Mouse (Mus musculus): Measurements from ENCODE around the gene Sh3pxd2a. TPM values are rescaled to one million over a fixed set of nuclear protein-coding genes. Genes with fewer than 3 reads are reported as not detected.

Gene Sh3pxd2a
- polyA plus RNA-seq, 1 experiment from 2014 or later, result 7.1 TPM

DNA sequence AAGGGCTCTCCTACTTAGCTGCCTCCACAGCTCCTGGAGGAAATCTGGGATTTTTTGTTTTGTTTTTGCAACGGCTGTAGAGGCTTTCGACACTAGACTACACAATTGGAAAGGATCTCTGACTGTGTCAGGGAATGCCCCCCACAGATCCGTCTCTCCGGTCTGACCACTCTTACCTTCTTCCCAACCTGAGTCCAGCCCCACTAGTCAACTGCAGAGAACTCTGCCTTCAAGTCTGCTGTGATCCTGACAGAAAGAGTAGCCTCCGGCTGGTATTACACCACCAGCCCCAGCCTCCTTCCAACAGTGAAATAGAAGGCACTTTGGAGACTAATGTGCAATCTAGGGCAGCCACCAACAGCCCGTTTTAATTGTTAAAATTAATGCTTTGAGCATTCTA lies 1.5 kb downstream of the Sh3pxd2a start:
- Histone ChIP-seq H3K4me1 (peaks cover 55% of the 10 kb centered on the region), H3K4me3 (peak overlapping the region; percentile 72), H3K36me3 (no peaks in the 10 kb centered on the region), H3K9me3 (no peaks in the 10 kb centered on the region), H3K4me2 (peak overlapping the region; percentile 80), H3K27me3 (no peaks in the 10 kb centered on the region), H3K27ac (peak overlapping the region; percentile 84; the same call in 1 of the 2 replicates), H3K9ac (peak overlapping the region; percentile 77)
- 7% methylated on average over 6 of the region's 6 CpGs for WGBS
- no peak for ATAC-seq (ENCODE audit: borderline replicate concordance, extremely low read depth, low FRiP score, low TSS enrichment)

DNA sequence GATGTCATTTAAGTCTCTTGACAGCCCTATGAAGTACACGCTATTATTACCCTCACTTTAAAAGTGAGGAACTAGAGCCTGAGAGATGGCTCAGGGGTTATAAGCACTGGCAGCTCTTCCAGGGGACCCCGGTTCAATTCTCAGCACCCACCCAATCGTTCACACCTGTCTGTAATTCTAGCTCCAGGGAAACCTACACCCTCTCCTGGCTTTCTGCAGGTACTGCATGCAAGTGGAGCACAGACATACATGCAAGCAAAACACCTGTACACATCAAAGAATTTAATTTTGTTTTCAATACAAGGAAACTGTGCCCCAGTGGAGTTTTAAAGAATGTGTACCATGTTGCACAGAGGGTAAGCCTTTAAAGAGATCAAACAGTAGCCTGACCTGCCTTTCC lies 2.4 kb downstream of the Sh3pxd2a start:
- H3K4me3 ChIP-seq, result no peak overlapping the region
- no peaks in the 10 kb centered on the region for H3K27me3 ChIP-seq
- no peak overlapping the region for H3K9ac ChIP-seq
- H3K9me3 ChIP-seq, result no peaks in the 10 kb centered on the region
- no peak for ATAC-seq (ENCODE audit: borderline replicate concordance, extremely low read depth, low FRiP score, low TSS enrichment)
- no peaks in the 10 kb centered on the region for H3K36me3 ChIP-seq
- peaks cover 60% of the 10 kb centered on the region for H3K4me1 ChIP-seq
- WGBS, result 72% methylated on average over 3 of the region's 3 CpGs
- H3K4me2 ChIP-seq, result no peak overlapping the region
- no peak overlapping the region for H3K27ac ChIP-seq

DNA sequence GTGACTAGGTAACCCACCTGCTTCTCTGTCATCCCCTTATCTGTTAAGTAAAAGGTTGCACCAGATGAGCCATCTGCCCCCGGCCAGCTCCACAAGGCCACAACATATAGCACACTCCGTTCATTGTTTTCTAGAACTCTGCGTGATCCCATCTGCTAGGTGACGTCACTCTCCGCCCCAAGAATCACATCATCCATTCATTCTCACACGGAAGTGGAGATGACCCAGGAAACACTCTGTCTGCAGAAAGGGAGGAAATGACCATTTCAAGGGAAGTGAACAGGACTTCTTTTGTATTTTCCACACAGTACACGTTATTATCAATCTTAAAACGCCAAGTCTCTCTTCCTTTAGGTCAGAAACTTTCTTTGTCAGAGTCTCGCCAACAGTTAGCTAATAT lies 2.8 kb downstream of the Sh3pxd2a start:
- Histone ChIP-seq H3K36me3 (no peaks in the 10 kb centered on the region), H3K4me2 (no peak overlapping the region; the same call in 1 of the 2 replicates), H3K4me1 (peaks cover 60% of the 10 kb centered on the region), H3K27me3 (no peaks in the 10 kb centered on the region), H3K4me3 (no peak overlapping the region), H3K27ac (no peak overlapping the region), H3K9me3 (no peaks in the 10 kb centered on the region), H3K9ac (no peak overlapping the region)
- no peak for ATAC-seq (ENCODE audit: borderline replicate concordance, extremely low read depth, low FRiP score, low TSS enrichment)
- 40% methylated on average over 9 of the region's 9 CpGs for WGBS

DNA sequence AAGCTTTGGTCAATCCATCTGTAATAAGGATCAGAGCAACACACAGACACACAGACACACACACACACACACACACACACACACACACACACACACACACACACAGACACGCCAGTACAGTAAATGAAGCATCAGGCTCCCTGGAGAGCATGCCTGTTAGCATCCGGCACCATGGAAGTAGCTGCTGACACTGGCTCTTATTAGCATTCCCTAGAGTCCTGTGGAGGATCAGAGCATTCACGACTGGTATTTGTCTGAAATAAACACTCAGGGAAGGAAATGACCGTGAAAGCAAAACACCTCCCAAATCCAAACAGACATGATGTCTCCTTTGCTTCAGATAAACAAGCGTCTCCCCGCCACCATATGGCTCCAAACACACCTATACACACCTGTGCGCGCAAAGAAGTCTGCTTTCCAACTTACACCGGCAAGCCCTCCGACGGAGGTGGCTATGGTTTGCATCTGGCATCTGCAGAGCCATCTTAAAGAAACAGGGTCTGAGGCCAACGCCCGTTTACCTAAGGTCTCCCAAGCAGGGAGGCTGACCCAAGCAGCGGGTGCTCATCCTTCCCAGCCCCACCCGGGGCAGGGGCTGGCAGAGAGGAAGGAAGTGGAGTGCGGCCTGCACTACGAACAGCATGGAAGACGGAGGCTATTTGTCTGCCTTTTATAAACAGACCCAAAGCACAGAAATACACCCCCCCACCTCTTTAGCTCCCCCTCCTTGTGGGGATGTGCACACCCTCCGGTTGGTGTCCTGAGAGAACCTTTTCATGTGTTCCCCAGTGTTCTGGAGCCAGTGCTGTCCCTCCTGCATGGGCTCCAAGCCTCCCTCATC lies 3.9 kb downstream of the Sh3pxd2a start:
- H3K27ac ChIP-seq, result 0 out of 2 replicates have a peak overlapping the region, but pooled peaks have one; percentile 20
- 37% methylated on average over 19 of the region's 19 CpGs for WGBS
- peak overlapping the region; percentile 22; the same call in 1 of the 2 replicates for H3K4me2 ChIP-seq
- no peaks in the 10 kb centered on the region for H3K36me3 ChIP-seq
- no peak overlapping the region for H3K9ac ChIP-seq
- no peak overlapping the region for H3K4me3 ChIP-seq
- no peaks in the 10 kb centered on the region for H3K27me3 ChIP-seq
- H3K9me3 ChIP-seq, result no peaks in the 10 kb centered on the region
- ATAC-seq (ENCODE audit: borderline replicate concordance, extremely low read depth, low FRiP score, low TSS enrichment), result no peak
- H3K4me1 ChIP-seq, result peaks cover 62% of the 10 kb centered on the region

DNA sequence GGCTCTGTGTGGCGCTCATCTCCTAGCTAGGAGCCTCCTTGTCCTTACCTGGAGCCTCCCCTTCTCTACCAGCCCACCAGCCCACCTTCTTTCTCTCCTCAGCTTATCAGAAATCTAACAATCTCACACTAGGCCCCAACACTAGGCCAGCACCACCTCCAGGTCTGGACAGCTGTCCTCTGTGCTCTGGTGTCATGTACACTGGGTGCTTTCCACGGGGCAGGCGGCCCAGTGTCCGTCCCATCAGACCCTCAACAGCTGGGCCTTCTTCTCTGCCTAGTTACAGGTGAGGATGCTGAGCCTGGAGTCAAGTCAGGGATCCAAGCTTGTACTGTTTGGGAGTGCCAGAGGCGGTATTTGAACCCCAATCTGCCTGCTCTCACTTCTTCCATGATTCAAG lies 5.0 kb downstream of the Sh3pxd2a start:
- Histone ChIP-seq H3K9ac (no peak overlapping the region), H3K9me3 (no peaks in the 10 kb centered on the region), H3K27ac (no peak overlapping the region), H3K4me1 (peaks cover 67% of the 10 kb centered on the region), H3K36me3 (no peaks in the 10 kb centered on the region), H3K4me2 (no peak overlapping the region), H3K4me3 (no peak overlapping the region), H3K27me3 (no peaks in the 10 kb centered on the region)
- no peak for ATAC-seq (ENCODE audit: borderline replicate concordance, extremely low read depth, low FRiP score, low TSS enrichment)
- WGBS, result 89% methylated on average over 5 of the region's 5 CpGs

DNA sequence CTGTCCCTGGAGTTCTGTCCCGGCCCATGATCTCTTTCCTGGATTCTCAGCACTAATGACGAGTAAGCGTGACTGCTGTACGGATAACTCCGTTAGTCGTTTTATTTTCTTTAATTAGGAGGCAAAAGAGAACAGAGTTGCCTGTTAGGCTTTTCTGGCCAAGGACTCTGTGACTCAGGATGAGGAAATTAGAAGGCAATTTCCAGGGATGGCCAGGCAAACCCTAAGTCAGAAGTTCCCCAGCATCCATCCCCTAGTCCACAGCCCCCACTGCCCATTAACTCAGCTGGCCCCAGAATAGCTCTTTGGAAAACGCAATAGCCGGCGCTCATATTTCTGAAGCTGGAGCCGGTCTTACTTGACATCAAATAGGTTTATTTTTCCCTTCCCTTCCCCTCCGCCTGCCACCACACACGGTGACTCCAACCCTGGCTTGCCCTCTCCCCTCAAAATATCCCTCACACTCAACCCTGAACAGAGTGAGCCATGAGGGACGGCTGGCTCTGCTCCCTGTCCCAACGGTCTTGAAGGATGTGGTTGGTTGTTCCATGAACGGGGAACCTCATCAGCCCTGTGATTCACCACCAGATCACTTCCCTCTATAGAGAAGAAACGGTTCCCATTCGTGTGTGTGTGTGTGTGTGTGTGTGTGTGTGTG lies 5.6 kb downstream of the Sh3pxd2a start:
- no peak overlapping the region for H3K4me3 ChIP-seq
- H3K36me3 ChIP-seq, result no peaks in the 10 kb centered on the region
- ATAC-seq (ENCODE audit: borderline replicate concordance, extremely low read depth, low FRiP score, low TSS enrichment), result no peak
- H3K4me2 ChIP-seq, result no peak overlapping the region
- no peak overlapping the region for H3K9ac ChIP-seq
- 41% methylated on average over 17 of the region's 17 CpGs for WGBS
- H3K27me3 ChIP-seq, result no peaks in the 10 kb centered on the region
- H3K9me3 ChIP-seq, result no peaks in the 10 kb centered on the region
- peaks cover 72% of the 10 kb centered on the region for H3K4me1 ChIP-seq
- H3K27ac ChIP-seq, result no peak overlapping the region

DNA sequence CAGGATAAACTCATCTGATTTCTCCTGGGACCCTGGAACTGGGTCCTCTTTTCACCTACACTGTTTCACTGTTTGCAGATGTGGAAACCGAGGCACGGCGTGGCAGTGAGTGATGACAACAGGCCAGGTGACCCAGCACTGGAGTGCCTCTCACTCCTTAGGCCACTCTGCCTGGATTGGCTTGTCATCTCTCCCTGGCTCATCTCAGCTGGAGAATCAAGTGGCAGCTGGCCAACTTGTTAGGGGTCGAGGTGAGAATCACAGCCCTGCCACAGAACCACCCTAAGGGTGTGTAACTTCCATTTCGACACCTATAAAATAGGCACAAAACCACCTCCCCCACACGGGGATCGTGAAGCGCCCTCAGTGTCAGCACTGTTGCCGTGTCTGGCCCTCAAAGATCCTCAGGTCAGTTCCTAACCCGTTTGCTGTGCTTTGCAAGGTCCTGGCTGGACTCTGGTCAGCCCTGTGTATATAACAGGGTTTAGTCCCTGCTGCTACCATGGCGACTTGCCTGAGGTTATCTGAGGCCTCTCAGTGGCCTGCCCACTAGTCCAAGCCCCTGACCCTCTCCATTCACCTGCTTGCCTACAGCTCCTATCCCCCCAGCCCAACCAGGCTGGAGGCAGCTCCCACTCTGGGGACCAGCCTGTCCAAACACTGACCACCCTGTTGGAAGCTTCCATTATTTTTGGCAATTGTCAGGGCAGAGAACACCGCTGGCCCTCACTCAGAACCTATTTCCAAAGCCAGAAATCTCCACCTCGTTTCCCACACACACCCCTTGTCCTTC lies 6.3 kb downstream of the Sh3pxd2a start:
- Histone ChIP-seq H3K4me2 (no peak overlapping the region), H3K9ac (no peak overlapping the region), H3K27me3 (no peaks in the 10 kb centered on the region), H3K27ac (no peak overlapping the region), H3K9me3 (no peaks in the 10 kb centered on the region), H3K4me3 (no peak overlapping the region), H3K36me3 (no peaks in the 10 kb centered on the region), H3K4me1 (peaks cover 69% of the 10 kb centered on the region)
- ATAC-seq (ENCODE audit: borderline replicate concordance, extremely low read depth, low FRiP score, low TSS enrichment), result no peak
- 49% methylated on average over 13 of the region's 13 CpGs for WGBS

DNA sequence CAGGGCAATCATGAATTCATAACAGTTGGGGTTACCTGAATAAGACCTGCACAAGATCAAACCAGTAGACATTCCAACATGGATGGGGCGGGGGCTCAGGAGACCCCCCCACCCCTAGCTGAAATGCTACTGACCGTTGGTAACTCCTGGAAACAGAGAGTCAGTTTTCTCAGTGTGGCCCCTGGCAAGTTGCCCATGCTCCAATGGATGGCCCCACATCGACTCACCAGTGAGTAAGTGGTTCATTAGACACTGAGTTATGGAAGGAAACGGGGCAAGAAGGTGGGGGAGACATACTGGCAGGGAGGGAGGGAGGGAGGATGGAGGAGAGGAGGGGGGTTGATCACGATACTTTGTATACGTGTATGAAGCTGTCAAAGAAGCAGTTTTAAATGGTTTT lies 8.2 kb downstream of the Sh3pxd2a start:
- no peak overlapping the region for H3K4me2 ChIP-seq
- H3K4me1 ChIP-seq, result peaks cover 71% of the 10 kb centered on the region
- H3K4me3 ChIP-seq, result no peak overlapping the region
- H3K9ac ChIP-seq, result no peak overlapping the region
- no peaks in the 10 kb centered on the region for H3K27me3 ChIP-seq
- WGBS, result 53% methylated on average over 6 of the region's 6 CpGs
- H3K36me3 ChIP-seq, result no peaks in the 10 kb centered on the region
- no peak for ATAC-seq (ENCODE audit: borderline replicate concordance, extremely low read depth, low FRiP score, low TSS enrichment)
- no peaks in the 10 kb centered on the region for H3K9me3 ChIP-seq
- H3K27ac ChIP-seq, result no peak overlapping the region

DNA sequence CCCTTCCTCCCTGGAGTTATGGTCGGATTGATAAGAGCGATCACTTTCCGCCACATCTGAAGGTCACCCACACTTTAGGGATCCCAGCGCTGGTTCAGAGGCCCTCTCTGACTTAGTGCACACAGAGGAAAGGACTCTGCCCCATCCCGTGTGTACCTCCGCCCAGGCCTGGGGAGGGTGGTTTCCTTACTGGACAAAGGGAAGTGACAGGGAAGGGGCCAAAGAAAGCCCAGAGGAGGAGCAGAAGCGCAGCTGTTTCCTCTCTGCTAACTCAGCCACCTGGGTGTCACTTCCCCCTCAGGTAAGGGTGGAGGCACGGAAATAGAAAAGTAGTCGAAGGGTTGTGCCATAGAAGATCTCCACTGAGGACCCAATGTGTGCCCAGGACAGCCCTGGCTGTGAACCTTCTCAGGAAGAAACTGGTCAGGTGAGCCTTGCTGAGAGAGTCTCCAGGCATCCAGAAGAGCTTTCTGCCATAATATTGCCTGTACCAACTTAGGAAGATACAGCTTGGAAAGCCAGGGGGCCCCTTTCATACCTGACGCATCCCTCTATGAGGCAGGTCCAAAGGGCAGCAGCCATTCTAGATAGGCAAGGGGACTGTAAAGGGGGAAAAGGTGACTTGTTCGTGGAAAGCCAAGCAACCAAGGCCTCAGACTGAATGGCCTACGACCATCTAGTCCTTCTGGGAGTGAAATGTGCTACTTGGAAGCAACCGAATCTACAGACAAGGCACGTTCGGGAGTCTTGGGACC lies 9.0 kb downstream of the Sh3pxd2a start:
- no peaks in the 10 kb centered on the region for H3K27me3 ChIP-seq
- no peak overlapping the region for H3K4me2 ChIP-seq
- H3K4me1 ChIP-seq, result peaks cover 71% of the 10 kb centered on the region
- no peak for ATAC-seq (ENCODE audit: borderline replicate concordance, extremely low read depth, low FRiP score, low TSS enrichment)
- H3K27ac ChIP-seq, result peak overlapping the region; percentile 18; the same call in 1 of the 2 replicates
- H3K9me3 ChIP-seq, result no peaks in the 10 kb centered on the region
- H3K36me3 ChIP-seq, result no peaks in the 10 kb centered on the region
- H3K9ac ChIP-seq, result no peak overlapping the region
- no peak overlapping the region for H3K4me3 ChIP-seq
- 73% methylated on average over 15 of the region's 15 CpGs for WGBS

DNA sequence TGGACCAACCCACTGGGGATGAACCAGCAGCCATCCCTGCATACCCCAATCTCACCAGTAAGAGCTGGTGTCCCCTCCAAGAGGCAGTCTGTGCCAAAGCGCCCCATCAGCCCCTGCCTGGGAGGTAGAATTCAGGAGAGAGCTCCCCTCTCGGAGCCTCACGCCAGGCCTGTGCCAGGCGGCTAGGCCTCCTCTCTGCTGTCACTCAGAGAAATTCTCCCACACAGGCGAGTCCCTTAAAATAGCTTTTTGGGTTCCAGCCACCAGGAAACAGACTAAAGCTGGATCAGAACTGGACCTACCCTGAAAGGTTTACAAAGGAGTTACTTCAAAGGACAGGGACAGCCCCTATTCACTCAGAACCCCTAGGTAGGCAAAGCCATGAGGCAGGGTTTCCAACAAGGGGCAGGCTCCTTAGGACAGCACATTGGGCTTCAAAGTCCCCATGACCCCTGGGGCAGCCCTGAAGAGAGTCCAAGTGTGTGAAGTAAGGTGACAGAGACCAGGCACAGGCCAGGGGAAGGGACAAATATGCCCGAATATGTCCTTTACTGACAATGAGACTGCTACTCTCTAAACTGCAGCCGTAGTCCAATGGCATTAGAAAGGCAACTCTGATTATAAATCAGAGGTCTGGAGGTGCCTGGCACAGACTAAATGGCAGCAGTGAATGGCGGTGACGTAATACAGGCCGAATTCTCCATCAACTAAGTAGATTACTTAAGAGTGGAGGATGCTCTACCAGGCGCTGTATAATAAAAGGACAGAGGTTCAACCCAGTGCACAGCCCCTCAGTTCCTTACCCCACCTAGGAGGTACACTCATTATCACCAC lies 9.8 kb downstream of the Sh3pxd2a start:
- Histone ChIP-seq H3K4me2 (no peak overlapping the region), H3K4me3 (no peak overlapping the region), H3K27me3 (no peaks in the 10 kb centered on the region), H3K9me3 (no peaks in the 10 kb centered on the region), H3K9ac (no peak overlapping the region), H3K4me1 (peaks cover 71% of the 10 kb centered on the region), H3K36me3 (no peaks in the 10 kb centered on the region), H3K27ac (peak overlapping the region; percentile 18)
- 70% methylated on average over 11 of the region's 11 CpGs for WGBS
- ATAC-seq (ENCODE audit: borderline replicate concordance, extremely low read depth, low FRiP score, low TSS enrichment), result no peak
